Mouse (Mus musculus): ENCODE measurements around the gene Rab5b. TPM values are rescaled to one million over a fixed set of nuclear protein-coding genes. Genes with fewer than 3 reads are reported as not detected.
"Not testable (repeated sequence)": the region's sequence is repeated elsewhere in the genome, so short reads cannot be mapped to it uniquely, and the experiment has no call there.

The Rab5b gene
- total RNA-seq, 1 experiment from 2014 or later: 29.0 TPM

DNA sequence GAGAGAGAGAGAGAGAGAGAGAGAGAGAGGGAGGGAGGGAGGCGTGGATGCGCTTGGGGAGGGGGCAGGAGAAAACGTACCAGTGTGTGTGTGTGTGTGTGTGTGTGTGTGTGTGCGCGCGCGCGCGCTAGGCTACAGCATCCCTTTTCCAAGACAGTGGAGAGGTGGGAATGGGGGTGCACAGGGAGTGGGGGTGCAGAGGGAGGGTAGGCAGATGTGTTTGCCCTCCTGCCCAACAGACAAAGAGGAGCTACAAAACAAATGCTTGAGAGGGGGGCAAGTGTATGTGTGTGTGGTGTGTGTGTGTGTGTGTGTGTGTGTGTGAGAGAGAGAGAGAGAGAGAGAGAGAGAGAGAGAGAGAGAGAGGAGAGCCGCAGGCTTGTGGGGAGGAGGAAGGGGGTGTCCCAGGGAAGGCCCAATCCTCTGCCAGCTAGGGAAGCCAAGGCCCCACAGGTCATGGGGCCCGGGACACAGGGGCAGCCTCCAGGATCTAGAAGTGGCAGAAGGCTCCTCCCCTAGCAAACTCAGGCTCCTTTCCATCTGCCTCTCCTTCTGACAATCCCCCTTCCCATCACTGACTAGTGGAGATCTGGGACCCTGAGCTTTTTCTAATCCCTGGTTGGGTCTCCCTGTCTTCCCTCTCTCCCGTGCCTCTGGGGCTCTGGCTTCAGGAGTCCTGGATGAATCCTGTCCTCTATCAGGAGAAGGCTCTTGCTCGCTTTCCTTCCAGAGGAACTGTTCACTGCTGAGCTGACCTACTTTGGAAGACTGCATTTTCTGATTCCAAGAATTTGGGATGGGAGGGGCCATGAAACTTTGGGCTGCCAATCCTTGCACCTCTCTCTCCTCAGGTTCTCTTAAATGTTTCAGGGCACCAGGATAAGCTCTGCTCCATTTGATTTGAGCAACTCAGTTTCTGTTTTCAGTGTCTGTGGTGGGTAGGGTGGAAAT is 49.6 kb downstream of the Rab5b start:
- ATAC-seq (replicated peaks; ENCODE audit: low read depth, poor library complexity, severe bottlenecking): no peak

DNA sequence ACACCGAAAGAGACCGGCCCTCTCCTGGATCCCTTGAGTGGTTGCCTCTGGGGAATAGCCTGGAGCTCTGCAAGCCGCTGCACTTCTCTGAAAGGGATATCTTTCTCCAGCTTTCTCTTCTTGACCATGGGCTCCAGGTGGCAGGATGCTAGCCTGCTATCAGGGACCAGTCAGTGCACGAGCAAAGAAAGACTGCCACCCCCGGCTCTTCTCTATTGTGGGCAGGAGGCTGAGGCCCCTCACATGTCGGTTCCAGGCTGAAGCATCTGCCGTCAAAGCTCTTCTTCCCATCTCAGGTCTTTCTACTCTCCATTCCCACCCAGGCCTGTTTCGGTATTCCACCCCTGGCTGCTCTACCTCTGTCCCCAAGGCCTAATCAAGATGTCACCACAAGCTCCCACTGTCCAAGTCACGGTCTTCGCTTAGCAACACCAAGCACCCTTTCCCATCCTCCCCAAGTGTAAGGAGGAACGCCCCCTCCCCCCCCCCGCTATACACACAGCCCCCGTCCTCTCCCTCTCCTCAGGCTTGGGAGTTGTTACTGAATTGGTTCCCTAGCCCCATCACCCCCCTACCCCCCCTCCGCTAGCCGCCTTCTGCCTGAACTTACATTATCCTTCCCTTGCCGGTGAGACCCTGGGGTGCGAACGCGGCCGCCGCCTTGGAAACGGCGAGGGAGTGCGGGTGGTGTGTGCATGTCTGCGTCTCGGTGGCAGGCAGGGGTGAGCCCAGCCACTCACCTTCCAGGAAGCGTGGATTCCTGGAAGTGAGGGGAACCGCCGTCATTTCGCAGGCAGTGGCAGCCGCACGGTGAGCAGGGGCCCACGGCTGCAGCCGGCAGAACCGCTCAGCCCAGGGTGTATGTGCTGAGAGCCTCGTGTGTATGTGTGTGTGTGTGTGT is 50.7 kb downstream of the Rab5b start, which contains the start of gene Ikzf4:
Ikzf4 (minus strand) TSS at position 881 of the 901 bp plus-strand sequence.
- ATAC-seq (replicated peaks; ENCODE audit: low read depth, poor library complexity, severe bottlenecking): peak; percentile 58

- no peak for ATAC-seq (replicated peaks; ENCODE audit: low read depth, poor library complexity, severe bottlenecking)
Measured at GRCm38 (mm10) chr10:128642749-128643148, 53.3 kb downstream of the Rab5b start.

- no peak for ATAC-seq (replicated peaks; ENCODE audit: low read depth, poor library complexity, severe bottlenecking)
Measured at GRCm38 (mm10) chr10:128641871-128642270, 54.2 kb downstream of the Rab5b start.

GRCm38 (mm10) chr10:128640891-128641290 is 55.2 kb downstream of the Rab5b start:
- no peak for ATAC-seq (replicated peaks; ENCODE audit: low read depth, poor library complexity, severe bottlenecking)

DNA sequence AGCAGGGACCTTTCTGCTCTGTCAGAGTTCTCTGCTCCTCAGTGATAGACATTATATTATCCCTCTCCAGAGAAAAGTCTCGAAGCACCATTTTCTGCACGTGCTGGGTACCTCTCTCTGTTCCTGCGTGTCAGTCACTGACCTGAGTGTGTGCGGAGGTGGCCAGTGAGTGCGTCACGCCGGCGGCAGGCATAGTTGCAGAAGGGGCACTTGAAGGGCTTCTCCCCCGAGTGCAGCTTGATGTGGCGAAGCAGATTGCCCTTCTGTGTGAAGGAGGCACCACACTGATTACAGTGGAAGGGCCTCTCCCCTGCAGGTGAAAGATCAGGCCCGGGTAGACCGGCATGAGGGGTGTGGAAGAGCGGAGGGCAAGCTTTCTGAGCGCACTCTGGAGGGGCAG is 56.1 kb downstream of the Rab5b start:
- ATAC-seq (replicated peaks; ENCODE audit: low read depth, poor library complexity, severe bottlenecking): no peak

- peak; percentile 74 for ATAC-seq (replicated peaks; ENCODE audit: low read depth, poor library complexity, severe bottlenecking)
Measured at GRCm38 (mm10) chr10:128637011-128637410, 59.1 kb downstream of the Rab5b start.

GRCm38 (mm10) chr10:128636561-128636960 is 59.5 kb downstream of the Rab5b start:
- ATAC-seq (replicated peaks; ENCODE audit: low read depth, poor library complexity, severe bottlenecking): peak; percentile 73

DNA sequence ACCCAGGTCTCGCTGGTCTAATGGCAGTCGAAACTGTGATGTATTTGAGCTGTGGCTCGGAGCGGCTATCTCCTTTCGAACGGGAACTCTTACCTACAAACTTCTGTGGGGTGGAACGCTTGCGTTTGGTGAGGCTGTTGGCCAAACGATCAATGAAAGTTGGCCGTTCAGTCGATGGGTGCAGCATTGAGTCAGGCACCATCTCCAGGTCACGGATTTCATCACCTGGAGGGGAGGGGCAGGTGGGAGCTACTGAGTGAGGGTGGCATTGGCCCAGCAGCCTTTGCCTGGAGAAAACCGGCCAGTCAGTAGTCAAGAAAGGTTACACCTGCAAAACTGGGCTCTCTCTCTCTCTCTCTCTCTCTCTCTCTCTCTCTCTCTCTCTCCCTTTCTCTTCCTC is 60.4 kb downstream of the Rab5b start:
- no peak for ATAC-seq (replicated peaks; ENCODE audit: low read depth, poor library complexity, severe bottlenecking)

DNA sequence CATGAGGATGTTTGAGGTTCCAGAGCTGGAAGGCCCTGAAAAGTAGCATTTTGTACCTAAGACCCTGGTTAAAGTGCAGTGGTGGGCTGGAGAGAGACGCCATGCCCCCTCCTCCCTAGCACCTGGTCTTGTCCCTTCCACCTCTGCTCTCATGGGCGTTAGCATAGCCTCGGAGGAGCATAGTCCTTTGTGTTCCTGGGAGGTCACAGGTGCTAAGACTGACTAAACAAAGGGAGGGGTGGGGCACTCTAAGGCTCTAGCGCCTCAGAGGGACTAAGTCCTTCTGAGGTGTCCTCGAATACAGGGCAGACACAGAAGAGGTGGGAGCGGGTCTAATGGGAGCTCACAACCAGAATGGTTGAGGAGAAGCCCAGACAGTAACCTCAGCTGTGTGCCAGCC is 64.5 kb downstream of the Rab5b start:
- ATAC-seq (replicated peaks; ENCODE audit: low read depth, poor library complexity, severe bottlenecking): no peak

DNA sequence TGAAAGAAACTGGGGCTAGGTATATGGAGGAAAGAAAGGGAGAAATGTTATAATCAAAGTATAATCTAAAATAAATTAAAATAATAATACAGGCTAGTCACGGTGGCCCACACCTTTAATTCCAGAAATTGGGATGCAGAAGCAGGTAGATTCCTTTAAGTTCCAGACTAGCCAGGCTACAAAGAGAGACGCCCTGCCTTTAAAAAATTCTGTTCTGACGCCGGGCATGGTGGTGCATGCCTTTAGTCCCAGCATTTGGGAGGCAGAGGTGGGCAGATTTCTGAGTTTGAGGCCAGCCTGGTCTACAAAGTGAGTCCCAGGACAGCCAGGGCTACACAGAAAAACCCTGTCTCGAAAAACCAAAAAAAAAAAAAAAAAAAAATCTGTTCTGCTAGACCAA is 65.8 kb downstream of the Rab5b start:
- ATAC-seq (replicated peaks; ENCODE audit: low read depth, poor library complexity, severe bottlenecking): not testable (repeated sequence)

DNA sequence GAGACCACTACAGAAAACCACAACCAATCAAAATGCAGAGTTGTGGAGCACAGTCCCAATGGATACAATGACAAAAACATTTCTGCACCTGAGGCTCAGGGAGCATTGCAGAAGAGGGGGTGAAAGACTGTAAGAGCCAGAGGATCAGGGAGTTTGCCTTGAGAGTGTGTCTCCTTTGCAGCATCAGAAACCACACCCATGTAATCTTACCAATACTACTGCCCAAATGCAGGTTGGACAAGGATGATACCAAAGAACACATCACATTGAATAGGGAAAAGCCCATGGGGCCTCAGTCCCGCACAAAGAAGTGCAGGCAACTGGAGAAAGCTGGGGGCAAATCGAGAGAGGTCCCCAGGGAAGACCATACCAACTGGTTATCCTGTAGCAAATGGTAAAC is 66.3 kb downstream of the Rab5b start:
- no peak for ATAC-seq (replicated peaks; ENCODE audit: low read depth, poor library complexity, severe bottlenecking)

DNA sequence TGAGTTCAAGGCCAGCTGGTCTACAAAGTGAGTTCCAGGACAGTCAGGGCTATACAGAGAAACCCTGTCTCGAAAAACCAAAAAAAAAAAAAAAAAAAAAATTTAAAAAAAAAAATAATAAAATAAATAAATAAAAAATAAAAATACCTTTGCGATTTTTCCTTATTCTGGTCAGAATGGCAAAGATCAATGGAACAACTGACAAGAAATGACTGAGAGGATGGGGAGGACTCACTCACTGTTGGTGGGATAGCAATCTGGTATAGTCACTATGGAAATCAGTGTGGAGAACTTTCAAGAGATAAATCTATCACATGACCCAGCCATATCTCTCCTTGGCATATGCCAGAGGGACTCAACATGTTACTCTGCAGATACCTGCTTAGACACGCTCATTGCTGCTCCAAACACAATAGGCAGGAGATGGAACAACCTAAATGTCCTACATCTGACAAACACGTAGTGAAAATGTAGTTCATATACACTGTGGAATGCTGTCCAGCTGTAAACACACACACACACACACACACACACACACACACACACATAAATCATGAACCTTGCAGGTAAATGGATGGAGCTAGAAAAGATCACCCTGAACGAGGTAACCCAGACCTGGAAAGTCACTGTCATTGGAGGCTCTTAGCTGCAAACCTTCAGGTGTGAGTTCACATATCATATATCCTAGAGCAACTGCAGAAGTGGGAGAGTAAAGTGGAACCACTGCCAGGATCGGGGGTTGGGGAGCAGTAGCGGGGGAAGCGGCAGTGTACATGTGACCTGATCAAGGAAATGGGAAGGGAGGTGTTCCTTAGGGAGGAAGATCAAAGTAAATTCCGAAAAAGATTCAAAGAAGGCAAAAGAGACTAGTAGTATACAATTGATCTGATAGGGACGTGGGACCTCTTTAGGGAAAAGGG is 68.4 kb downstream of the Rab5b start:
- ATAC-seq (replicated peaks; ENCODE audit: low read depth, poor library complexity, severe bottlenecking): no peak

Other genes with a start within 250 kb of the Rab5b start
- 71.9 and 92.2 TPM in 2 replicates for gene Smarcc2, start 237.0 kb downstream of the Rab5b start, total RNA-seq (2017)
- 1,004 and 1,124 TPM in 2 replicates for gene Myl6, start 202.1 kb downstream of the Rab5b start, total RNA-seq (2017)
- gene Myl6b, start 197.6 kb downstream of the Rab5b start, total RNA-seq (2017): 0.55 TPM in 1 of 2 replicates, not detected in the other
- 70.9 and 76.6 TPM in 2 replicates for gene Esyt1, start 170.4 kb downstream of the Rab5b start, total RNA-seq (2017)
- 8.6 and 10.6 TPM in 2 replicates for gene Zc3h10, start 148.5 kb downstream of the Rab5b start, total RNA-seq (2017)
- 3,010 and 3,037 TPM in 2 replicates for gene Rpl41, start 147.0 kb downstream of the Rab5b start, total RNA-seq (2017)
- gene Pa2g4, start 130.3 kb downstream of the Rab5b start, total RNA-seq (2017): 385 and 532 TPM in 2 replicates
- gene Erbb3, start 106.6 kb downstream of the Rab5b start, total RNA-seq (2017): 1.0 and 1.8 TPM in 2 replicates
- gene Rps26, start 69.5 kb downstream of the Rab5b start, total RNA-seq (2017): 1,052 and 1,471 TPM in 2 replicates
- not detected in 2 replicates for gene Ikzf4, start 50.3 kb downstream of the Rab5b start, total RNA-seq (2017)
- 4.6 and 5.2 TPM in 2 replicates for gene Suox, start 22.2 kb downstream of the Rab5b start, total RNA-seq (2017)
- not detected in 2 replicates for gene Pmel, start 7.9 kb upstream of the Rab5b start, total RNA-seq (2017)
- gene Cdk2, start 8.8 kb upstream of the Rab5b start, total RNA-seq (2017): 50.2 and 69.2 TPM in 2 replicates
- gene Dgka, start 48.6 kb upstream of the Rab5b start, total RNA-seq (2017): 5.3 and 8.4 TPM in 2 replicates
- gene Pym1, start 51.6 kb upstream of the Rab5b start, total RNA-seq (2017): 37.9 and 50.1 TPM in 2 replicates
- gene Mmp19, start 94.6 kb upstream of the Rab5b start, total RNA-seq (2017): 1.9 and 3.0 TPM in 2 replicates
- 29.7 and 34.6 TPM in 2 replicates for gene Dnajc14, start 107.8 kb upstream of the Rab5b start, total RNA-seq (2017)
- gene Tmem198b, start 108.1 kb upstream of the Rab5b start, total RNA-seq (2017): 3.2 and 3.7 TPM in 2 replicates
- 212 and 320 TPM in 2 replicates for gene Sarnp, start 121.1 kb upstream of the Rab5b start, total RNA-seq (2017)
- 86.6 and 90.4 TPM in 2 replicates for gene Ormdl2, start 125.4 kb upstream of the Rab5b start, total RNA-seq (2017)
- 0.39 TPM in 1 of 2 replicates, not detected in the other for gene Gdf11, start 195.5 kb upstream of the Rab5b start, total RNA-seq (2017)
- 38.5 and 39.6 TPM in 2 replicates for gene Cd63, start 204.7 kb upstream of the Rab5b start, total RNA-seq (2017)
- 2.7 and 7.7 TPM in 2 replicates for gene Rdh5, start 226.6 kb upstream of the Rab5b start, total RNA-seq (2017)
- gene Bloc1s1, start 227.8 kb upstream of the Rab5b start, total RNA-seq (2017): 95.3 and 109 TPM in 2 replicates
- gene Itga7, start 237.6 kb upstream of the Rab5b start, total RNA-seq (2017): not detected in 2 replicates